Mouse (Mus musculus): ENCODE measurements around the gene Tprkb.
"Not testable (repeated sequence)": the region's sequence is repeated elsewhere in the genome, so short reads cannot be mapped to it uniquely, and the experiment has no call there.

Gene Tprkb

DNA sequence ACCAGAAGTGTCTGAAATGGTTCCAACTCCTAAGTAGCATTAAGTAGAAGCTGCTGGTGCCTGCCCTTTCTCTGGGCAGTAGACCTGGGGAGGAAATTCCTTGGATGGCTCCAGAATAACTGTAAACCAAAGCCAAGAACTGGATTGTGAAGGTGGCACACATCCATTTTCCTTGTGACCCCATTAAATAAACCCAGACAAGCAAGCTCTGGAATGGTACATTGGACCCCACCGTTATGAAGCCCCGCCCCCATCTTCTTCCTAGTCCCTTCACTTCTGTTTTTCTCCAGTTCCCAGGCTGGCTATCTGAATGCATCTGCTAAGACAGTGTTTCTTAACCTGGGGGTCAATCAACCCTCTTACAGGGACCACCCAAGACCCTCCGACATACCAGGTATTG lies at the start of gene Tprkb:
TSS of gene Tprkb (plus strand) at position 279 of the 400 bp plus-strand sequence.
- DNase-seq (ENCODE audit: low read depth, low spot score) = no peak

DNA sequence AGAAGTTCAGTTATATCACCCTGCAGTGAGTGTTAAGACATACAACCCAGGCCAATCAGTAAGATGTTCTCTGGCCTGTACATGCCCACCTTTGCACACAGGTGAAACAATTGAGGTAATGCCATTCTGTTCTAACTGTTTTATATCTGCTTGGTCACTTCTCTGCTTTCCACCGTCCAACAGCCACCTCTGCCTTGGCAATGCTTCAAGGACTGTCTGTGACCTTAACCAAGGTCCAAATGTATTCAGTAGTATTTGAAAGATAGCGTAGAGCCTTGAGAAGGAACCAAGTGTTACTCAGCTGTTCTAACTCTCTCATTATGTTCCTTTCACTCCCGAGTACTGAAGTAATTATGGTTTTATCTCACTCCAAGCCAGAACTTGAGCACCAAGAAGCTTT lies 49.1 kb upstream of the Tprkb start:
- DNase-seq (ENCODE audit: low read depth, low spot score) = no peak

- DNase-seq (ENCODE audit: low read depth, low spot score) = no peak
Observed at GRCm38 (mm10) chr6:85863136-85863535, 48.5 kb upstream of the Tprkb start.

GRCm38 (mm10) chr6:85863840-85864239 lies 47.8 kb upstream of the Tprkb start:
- DNase-seq (ENCODE audit: low read depth, low spot score) = no peak

DNA sequence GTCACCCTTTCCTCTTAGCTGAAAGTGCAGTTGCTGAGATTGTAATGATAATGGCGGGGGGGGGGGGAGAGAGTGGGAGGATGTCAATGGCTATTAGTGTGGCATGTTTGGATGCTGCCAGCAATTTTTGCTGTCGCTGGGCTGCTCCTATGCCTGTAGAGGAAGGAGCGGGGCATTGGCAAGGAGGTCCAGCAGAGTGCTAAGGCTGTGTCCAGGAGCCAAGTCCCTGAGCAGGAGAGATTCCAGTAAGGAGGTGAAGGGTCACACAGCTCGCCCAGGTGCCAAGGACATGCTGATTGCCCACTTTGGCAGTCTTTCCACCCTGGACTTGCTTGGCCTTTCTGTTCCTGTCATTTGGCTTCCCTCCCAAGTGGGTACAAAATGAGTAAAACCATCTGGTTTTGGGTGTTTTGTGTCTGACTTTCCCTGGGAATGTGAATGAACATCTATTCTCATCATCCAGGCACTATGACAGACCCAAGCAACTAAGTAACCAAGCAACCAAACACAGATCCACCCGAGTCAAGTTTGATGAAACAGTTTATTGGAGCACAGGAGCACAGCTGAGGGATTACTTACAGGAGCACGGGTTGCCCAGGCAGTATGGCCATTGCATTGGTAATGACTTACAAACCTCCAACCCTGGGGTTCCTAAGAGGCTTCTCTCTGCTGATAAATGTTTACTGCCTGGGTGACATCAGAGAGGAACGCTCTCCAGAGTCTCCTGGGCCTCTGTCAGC lies 46.6 kb upstream of the Tprkb start:
- not testable (repeated sequence) for DNase-seq (ENCODE audit: low read depth, low spot score)

DNA sequence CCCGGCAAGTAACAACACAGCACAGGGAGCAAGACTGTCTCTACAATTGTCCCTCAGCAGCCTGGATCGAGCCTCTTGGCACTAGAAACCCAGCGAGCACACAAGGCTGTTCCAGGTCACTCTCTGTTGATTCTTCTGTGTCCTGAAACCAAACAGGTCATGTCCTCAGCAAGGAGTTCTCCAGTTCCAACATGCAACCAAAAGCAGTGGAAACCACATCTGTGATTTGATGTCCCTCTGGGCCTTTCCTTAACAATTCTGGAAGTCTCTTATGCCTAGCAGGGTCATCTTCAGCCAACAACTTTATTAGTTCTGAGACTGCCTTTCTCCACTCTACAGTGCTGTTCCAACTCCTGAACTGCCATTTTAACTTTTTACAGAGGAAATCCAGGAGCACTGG lies 45.5 kb upstream of the Tprkb start:
- not testable (repeated sequence) for DNase-seq (ENCODE audit: low read depth, low spot score)

- not testable (repeated sequence) for DNase-seq (ENCODE audit: low read depth, low spot score)
Observed at GRCm38 (mm10) chr6:85866995-85867394, 44.7 kb upstream of the Tprkb start.

DNA sequence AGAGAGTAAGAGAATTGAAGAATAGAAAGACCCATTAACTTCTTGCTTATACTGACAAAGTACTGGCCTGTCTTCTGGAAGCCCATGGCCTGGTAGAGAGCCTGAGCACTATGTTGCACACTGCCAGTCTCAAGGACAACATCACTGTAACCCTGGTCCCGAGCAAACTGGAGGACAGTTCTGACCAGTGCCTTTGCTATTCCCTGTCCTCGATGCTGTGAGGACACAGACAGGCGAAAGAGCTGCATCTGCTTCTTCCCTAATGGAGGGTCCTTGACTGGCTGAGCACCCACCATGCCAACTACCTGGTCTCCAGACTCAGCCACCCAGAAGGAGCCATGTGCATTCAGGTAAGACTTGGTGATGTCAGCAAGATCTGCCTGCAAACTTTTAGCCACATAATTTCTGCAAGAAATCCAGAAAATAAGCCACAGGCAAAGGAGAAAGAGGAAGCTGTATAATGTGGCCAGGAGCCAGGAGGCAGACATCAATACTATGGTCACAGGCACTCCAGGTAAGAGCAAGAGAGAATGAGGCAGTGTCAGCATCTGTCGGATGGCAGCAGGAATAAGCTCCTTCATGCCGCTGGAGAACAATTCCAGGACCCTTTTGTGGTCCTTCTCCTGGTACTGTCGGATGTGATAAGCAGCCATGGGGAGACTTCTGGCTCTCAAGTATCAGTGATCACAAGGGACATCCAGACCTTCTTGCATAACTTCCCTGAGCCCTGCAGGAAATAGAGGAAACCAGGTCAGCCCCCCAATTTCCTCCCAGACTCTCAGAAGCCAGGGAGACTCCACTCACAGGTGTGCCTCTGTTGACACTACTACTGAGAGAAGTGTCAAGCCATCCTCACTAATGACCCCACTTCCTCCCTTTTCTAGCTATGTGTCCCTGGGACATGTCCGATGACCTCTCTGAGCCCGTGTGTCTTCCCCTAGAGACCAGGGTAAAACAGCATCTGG lies 43.7 kb upstream of the Tprkb start:
- DNase-seq (ENCODE audit: low read depth, low spot score) = no peak

DNA sequence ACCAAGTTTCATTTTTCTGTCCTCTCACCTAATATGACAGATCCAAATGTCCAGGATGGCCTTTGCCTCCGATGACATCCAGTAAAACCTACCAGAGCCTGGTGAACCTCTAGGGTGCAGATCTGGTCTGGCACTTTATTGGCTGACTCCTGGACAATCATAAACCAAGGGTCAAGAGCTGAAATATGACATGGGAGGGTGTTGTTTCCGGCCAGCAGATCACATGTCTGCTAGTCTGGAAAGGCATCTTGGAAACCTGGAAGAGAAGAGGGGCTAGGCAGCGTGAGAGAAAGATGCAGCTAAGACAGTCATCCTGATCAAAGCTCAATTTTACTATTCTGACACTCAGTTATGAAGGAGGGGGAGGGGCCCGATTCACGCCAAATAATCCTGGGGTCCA lies 42.7 kb upstream of the Tprkb start, which contains the start of gene Nat8f2:
TSS of gene Nat8f2 (minus strand) at position 153 of the 400 bp plus-strand sequence.
- not testable (repeated sequence) for DNase-seq (ENCODE audit: low read depth, low spot score)

DNA sequence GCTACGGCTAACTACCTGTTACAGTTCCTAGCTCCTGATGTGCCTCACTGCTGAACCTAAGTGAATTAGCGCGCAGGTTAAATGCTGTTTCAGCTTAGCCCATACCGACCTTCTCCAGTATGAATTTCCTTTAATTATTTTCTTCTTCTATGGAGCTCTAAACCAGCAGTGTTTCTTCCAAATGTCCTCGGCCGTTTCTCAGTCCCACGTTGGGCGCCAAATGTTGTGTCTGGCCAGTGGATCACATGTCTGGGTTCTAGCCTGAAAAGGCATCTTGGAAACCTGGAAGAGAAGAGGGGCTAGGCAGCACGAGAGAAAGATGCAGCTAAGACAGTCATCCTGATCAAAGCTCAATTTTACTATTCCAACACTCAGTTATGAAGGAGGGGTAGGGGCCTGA lies 28.4 kb upstream of the Tprkb start:
- not testable (repeated sequence) for DNase-seq (ENCODE audit: low read depth, low spot score)

DNA sequence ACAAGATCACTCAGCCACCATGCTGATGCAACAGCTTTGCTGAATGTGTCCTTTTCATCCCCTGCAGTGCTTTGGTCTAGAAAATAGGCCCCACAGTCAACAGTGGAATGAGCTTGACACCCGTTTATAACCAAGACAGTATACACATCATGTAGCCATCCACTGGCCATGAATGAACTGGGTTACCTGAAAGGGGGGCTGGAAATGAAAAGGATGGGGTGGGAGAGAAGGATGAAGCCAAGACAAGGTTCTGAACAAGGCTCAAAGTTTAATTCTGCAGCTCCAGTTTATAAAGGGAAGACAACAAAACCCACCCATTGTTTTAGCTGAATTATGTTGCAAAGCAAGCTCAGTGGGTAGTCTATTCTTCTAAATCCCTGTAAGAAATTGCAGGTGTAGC lies 27.4 kb upstream of the Tprkb start:
- DNase-seq (ENCODE audit: low read depth, low spot score) = no peak

GRCm38 (mm10) chr6:85888961-85889360 lies 22.7 kb upstream of the Tprkb start:
- no peak for DNase-seq (ENCODE audit: low read depth, low spot score)

DNA sequence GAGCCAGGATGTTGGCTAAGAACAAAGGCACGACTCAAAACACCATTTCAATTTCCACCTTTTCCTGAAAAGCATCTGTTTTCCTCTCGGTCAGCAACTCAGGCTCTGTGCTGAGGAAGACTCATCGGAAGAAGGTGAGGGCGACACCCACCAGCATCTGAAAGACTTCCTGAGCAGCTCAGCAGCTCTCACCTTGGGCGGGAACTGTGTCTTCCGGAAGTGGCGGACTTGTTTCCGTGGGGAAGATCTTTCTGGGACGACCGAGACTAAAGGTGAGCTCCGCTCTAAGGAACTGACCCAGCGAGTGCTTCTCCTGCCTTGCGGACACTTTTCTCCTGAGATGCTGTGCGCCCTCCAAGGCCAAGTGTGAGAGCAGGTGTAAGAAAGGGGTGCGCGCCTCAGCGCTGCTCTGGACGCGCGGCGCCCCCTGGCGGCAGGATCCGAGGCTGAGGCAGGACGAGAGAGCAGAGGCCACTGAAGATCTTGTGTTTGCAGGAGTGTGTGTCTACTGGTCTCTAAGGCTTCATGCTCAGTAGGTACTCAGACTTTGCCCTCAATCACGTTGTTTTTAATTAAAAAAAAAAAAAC lies 16.5 kb upstream of the Tprkb start:
- DNase-seq (ENCODE audit: low read depth, low spot score) = not testable (repeated sequence)

GRCm38 (mm10) chr6:85898596-85899475 lies 12.8 kb upstream of the Tprkb start:
- not testable (repeated sequence) for DNase-seq (ENCODE audit: low read depth, low spot score)

DNA sequence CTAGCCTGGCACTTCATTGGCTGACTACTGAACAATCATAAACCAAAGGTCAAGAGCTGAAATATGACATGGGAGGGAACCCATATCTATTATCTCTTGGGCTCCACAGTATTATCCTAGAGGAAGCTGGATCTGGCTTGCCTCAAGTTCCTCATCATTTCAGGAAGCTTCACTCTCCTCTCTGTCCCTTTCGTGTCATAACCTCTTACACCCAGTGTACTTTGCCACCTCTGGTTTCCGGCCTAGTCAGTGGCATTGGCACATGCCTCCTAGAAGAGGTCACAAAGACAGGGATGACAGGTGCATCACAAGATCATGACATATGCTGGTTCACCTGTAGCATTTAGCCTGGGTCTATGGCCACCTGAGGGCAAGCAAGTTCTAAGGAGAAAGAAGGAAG lies 9.4 kb upstream of the Tprkb start:
- DNase-seq (ENCODE audit: low read depth, low spot score) = no peak

GRCm38 (mm10) chr6:85904642-85905061 lies 7.0 kb upstream of the Tprkb start, which contains the start of gene Nat8f4:
Nat8f4 (minus strand) TSS chr6:85904884.
- DNase-seq (ENCODE audit: low read depth, low spot score) = peak; percentile 77

- DNase-seq (ENCODE audit: low read depth, low spot score) = not testable (repeated sequence)
Observed at GRCm38 (mm10) chr6:85906911-85907351, 4.7 kb upstream of the Tprkb start.

DNA sequence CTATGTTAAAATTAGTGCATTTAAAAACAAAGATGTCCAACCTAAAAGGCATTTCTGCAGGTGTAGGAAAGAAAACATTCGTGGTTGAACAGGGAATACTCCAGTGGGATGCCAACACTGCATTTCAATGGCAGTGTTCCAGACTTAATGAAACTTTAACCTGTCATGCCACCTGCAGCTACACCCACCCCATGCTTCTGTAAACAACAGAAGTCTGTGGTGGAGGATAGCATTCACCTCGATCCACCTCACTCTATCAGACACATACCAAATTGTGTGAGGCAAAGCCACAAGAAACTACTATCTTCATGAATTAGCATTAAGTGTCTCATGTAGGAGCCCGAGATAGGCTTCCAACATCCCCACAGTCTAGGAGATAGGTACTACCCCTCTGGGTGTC lies 3.3 kb upstream of the Tprkb start:
- no peak for DNase-seq (ENCODE audit: low read depth, low spot score)

DNA sequence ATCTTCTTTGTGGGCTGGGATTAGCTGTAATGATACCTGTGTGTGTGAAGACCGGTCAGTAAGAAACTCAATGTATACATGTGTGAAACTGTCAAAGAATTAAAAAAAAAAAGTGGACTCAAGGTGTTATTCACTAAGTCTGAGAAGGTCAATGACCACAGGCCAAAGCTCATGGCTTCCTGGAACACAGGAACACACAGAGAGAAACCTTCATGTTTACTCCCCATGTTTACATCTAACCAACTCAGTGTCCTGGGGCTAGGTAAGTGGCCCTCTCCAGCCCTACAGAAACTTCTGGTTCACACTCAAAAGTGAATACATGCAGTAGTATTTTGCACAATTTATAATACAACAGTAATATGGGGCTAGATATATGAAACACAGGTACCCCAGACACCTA lies 2.0 kb upstream of the Tprkb start:
- no peak for DNase-seq (ENCODE audit: low read depth, low spot score)

- no peak for DNase-seq (ENCODE audit: low read depth, low spot score)
Observed at GRCm38 (mm10) chr6:85915141-85915538, 3.5 kb downstream of the Tprkb start.
